16 mouse cellular contexts compared by ENCODE assay signal in genomic region chr6:95535191-95535590, GRCm38 (mm10).
"Had no signal": no experiment of that assay in that cellular context is flagged by ENCODE, and none has a peak within 500 bp of the region (broad histone marks: within the 10 kb centered on the region; RNA-seq: fewer than 3 reads in every experiment).

No protein-coding gene starts in this region.

- ATAC-seq: liver, embryonic 12.5 days; midbrain, embryonic 16.5 days had no signal

- H3K9ac ChIP-seq: liver, embryonic 12.5 days; liver, embryonic 14.5 days; lung, embryonic 15.5 days; midbrain, embryonic 12.5 days; neural tube, embryonic 12.5 days; stomach, embryonic 15.5 days had no signal

- H3K4me1 ChIP-seq: liver, embryonic 12.5 days; lung, embryonic 15.5 days; midbrain, embryonic 10.5 days; midbrain, embryonic 12.5 days; neural tube, embryonic 12.5 days; stomach, embryonic 15.5 days had no signal

- H3K27ac ChIP-seq: liver, embryonic 12.5 days; liver, embryonic 14.5 days; midbrain, embryonic 10.5 days; midbrain, embryonic 12.5 days; neural tube, embryonic 12.5 days; stomach, embryonic 15.5 days; stomach, postnatal 0 days had no signal

- H3K27me3 ChIP-seq: liver, embryonic 12.5 days; lung, embryonic 15.5 days; midbrain, embryonic 12.5 days; neural tube, embryonic 12.5 days; stomach, embryonic 15.5 days had no signal

- H3K36me3 ChIP-seq: liver, embryonic 12.5 days; lung, embryonic 15.5 days; midbrain, embryonic 10.5 days; midbrain, embryonic 12.5 days; neural tube, embryonic 12.5 days; stomach, embryonic 15.5 days had no signal

- H3K9me3 ChIP-seq: liver, embryonic 12.5 days; lung, embryonic 15.5 days; midbrain, embryonic 10.5 days; midbrain, embryonic 12.5 days; neural tube, embryonic 12.5 days; stomach, embryonic 15.5 days had no signal

- H3K4me2 ChIP-seq: liver, embryonic 12.5 days; lung, embryonic 15.5 days; midbrain, embryonic 12.5 days; neural tube, embryonic 12.5 days; stomach, embryonic 15.5 days had no signal

- H3K4me3 ChIP-seq: liver, embryonic 12.5 days; lung, embryonic 15.5 days; midbrain, embryonic 10.5 days; midbrain, embryonic 12.5 days; neural tube, embryonic 12.5 days; stomach, embryonic 15.5 days had no signal

- DNase-seq: lung, postnatal 14 days; lung, postnatal 36 days; midbrain, embryonic 14.5 days; right cerebral cortex, postnatal 14 days; thymus, adult 2 months; thymus, postnatal 25 days; thymus, postnatal 4 days had no signal
